ENCODE assay signal across 17 mouse cellular contexts in the genomic region with DNA sequence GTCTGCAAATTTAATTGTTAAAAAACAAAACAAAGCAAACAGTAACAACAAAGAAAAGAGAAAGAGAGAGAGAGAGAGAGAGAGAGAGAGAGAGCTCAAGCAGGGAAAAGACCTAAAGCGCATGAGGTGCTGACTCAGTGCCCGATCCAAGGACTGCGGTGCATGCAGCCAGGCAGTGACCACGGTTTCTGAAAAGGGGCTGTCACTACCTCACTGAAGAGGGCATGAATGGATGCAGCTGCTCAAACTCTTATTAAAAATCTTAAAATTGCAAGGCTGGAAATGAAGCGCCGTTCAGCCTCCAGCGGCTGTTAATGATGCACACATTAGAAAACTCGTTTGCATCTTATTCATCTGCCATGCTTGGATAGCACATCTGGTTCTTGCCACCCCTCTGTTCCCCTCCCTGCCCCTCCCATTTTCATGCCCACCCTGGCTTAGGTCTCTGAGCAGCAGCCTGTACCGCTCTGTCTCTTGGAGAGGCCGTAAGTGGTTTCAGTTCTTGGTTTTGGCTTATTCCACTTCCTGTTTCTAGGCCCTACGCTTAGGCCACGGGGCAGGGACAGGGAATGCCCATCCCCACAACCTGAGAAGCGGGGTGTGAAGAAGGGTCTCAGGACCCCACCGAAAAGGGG. TPM values are rescaled to one million over a fixed set of nuclear protein-coding genes. Genes with fewer than 3 reads are reported as not detected.
DNase-seq lines count a peak whose midpoint lies in the region; ATAC-seq and TF ChIP-seq lines count a peak whose summit lies in the region.
"Had no signal": no experiment of that assay in that cellular context is flagged by ENCODE, and none has a peak within 500 bp of the region (broad histone marks: within the 10 kb centered on the region; RNA-seq: fewer than 3 reads in every experiment).

No protein-coding gene starts in this region.

- H3K4me1 ChIP-seq in spleen, adult 2 months (ENCODE audit: control insufficient read depth, insufficient read depth, insufficient read length) = peaks cover 27% of the 10 kb centered on the region
- no peaks in the 10 kb centered on the region for H3K4me1 ChIP-seq in midbrain, embryonic 15.5 days
- H3K4me1 ChIP-seq: embryonic facial prominence, embryonic 12.5 days; limb, embryonic 12.5 days had no signal

- no peak for TF ChIP-seq POLR2A in spleen, adult 2 months (IDR thresholded peaks at IDR 0.05; ENCODE audit: low read depth, low read length)

- peak; percentile 23 to 35; a peak in 1 of 4 replicates for ATAC-seq in hematopoietic stem cell, adult 5-6 weeks (replicated peaks in 1 of 2; ENCODE audit: insufficient read depth in 1 of 2, low FRiP score in 2 of 2, low TSS enrichment in 1 of 2, low read depth in 1 of 2, poor library complexity in 2 of 2, severe bottlenecking in 2 of 2)
- ATAC-seq in midbrain, embryonic 15.5 days (replicated peaks) = no peak

- peaks cover 40% of the 10 kb centered on the region for H3K36me3 ChIP-seq in spleen, adult 2 months (ENCODE audit: control insufficient read depth, insufficient read depth, low read length)
- peaks cover 29% of the 10 kb centered on the region for H3K36me3 ChIP-seq in splenic B cell, adult 2 months (ENCODE audit: control insufficient read depth, insufficient read depth, low read length, poor library complexity, severe bottlenecking)
- H3K36me3 ChIP-seq in midbrain, embryonic 15.5 days (replicated peaks) = peaks cover 50% of the 10 kb centered on the region

- WGBS in spleen, adult 2 months = 39% methylated on average over 14 of the region's 14 CpGs
- 87% methylated on average over 14 of the region's 14 CpGs for WGBS in midbrain, embryonic 15.5 days

- peak overlapping the region; percentile 42 for H3K27ac ChIP-seq in spleen, adult 2 months (ENCODE audit: insufficient read depth, low read length)
- H3K27ac ChIP-seq in midbrain, embryonic 15.5 days = no peak overlapping the region
- H3K27ac ChIP-seq: embryonic facial prominence, embryonic 12.5 days; heart, embryonic 10.5 days; limb, embryonic 12.5 days had no signal

- TF ChIP-seq CTCF in spleen, adult 2 months (IDR thresholded peaks at IDR 0.05; ENCODE audit: extremely low read depth, insufficient read depth, insufficient read length, insufficient replicate concordance) = no peak

- H3K4me3 ChIP-seq in spleen, adult 2 months (ENCODE audit: extremely low read depth, insufficient read depth, insufficient read length) = no peak overlapping the region
- H3K4me3 ChIP-seq in midbrain, embryonic 15.5 days = no peak overlapping the region
- H3K4me3 ChIP-seq: embryonic facial prominence, embryonic 12.5 days; heart, embryonic 10.5 days; limb, embryonic 12.5 days had no signal

- no peaks in the 10 kb centered on the region for H3K9me3 ChIP-seq in midbrain, embryonic 15.5 days
- H3K9me3 ChIP-seq: embryonic facial prominence, embryonic 12.5 days; heart, embryonic 10.5 days; limb, embryonic 12.5 days had no signal

- DNase-seq in heart, adult 18-20 months = peak; percentile 16 to 51
- no peak for DNase-seq in heart, adult 9 months (ENCODE audit: low spot score in 2 of 2)
- peak; percentile 23 to 44 for DNase-seq in spleen, adult 2 months (ENCODE audit: low read depth in 1 of 2, low spot score in 2 of 2)
- DNase-seq in spleen, postnatal 4 days (ENCODE audit: low spot score in 2 of 2) = no peak
- peak; percentile 82 for DNase-seq in splenic B cell, adult 2 months (ENCODE audit: low read depth, low spot score)
- DNase-seq in cerebellum, postnatal 14 days = no peak
- DNase-seq: thymus, postnatal 25 days had no signal

- H3K4me2 ChIP-seq in midbrain, embryonic 15.5 days = no peak overlapping the region
- H3K4me2 ChIP-seq: embryonic facial prominence, embryonic 12.5 days; limb, embryonic 12.5 days had no signal

- no peak overlapping the region for H3K9ac ChIP-seq in midbrain, embryonic 15.5 days
- H3K9ac ChIP-seq: embryonic facial prominence, embryonic 12.5 days; limb, embryonic 12.5 days had no signal

- H3K27me3 ChIP-seq in spleen, adult 2 months (ENCODE audit: control insufficient read depth, insufficient read depth, low read length) = no peaks in the 10 kb centered on the region
- no peaks in the 10 kb centered on the region for H3K27me3 ChIP-seq in splenic B cell, adult 2 months (ENCODE audit: control insufficient read depth, insufficient read depth, low read length, poor library complexity, severe bottlenecking)
- H3K27me3 ChIP-seq in midbrain, embryonic 15.5 days (replicated peaks) = no peaks in the 10 kb centered on the region
- H3K27me3 ChIP-seq: embryonic facial prominence, embryonic 12.5 days; limb, embryonic 12.5 days had no signal

RNA-seq across cellular contexts. Expression of a gene that starts 5.0 kb away (rescaled TPM):
- total RNA-seq in heart, adult 18-20 months (2021) = not detected
- not detected in 2 replicates for polyA plus RNA-seq in spleen, adult 2 months (2012; rRNA removed)
- total RNA-seq in hematopoietic stem cell, adult 5-6 weeks (2017) = not detected in 2 replicates
- polyA plus RNA-seq in midbrain, embryonic 15.5 days (2015; fragmentation: Nextera tagmentation; extraction: Ambion mirVana) = not detected in 2 replicates
- total RNA-seq: layer of hippocampus, postnatal 36 days; megakaryocyte-erythroid progenitor cell, adult 5-6 weeks had no signal
- polyA plus RNA-seq: embryonic facial prominence, embryonic 12.5 days; heart, embryonic 10.5 days; kidney, embryonic 14.5 days; limb, embryonic 12.5 days; neural tube, embryonic 11.5 days; stomach, embryonic 14.5 days had no signal

RNA-seq across cellular contexts. Expression of a gene that starts 37.7 kb away (rescaled TPM):
- 10 to 100 TPM; 25.7 to 26.3 TPM for total RNA-seq in heart, adult 18-20 months (2021)
- polyA plus RNA-seq in spleen, adult 2 months (2012; rRNA removed) = 36.0 and 40.5 TPM in 2 replicates
- total RNA-seq in hematopoietic stem cell, adult 5-6 weeks (2017) = 60.0 and 90.2 TPM in 2 replicates
- polyA plus RNA-seq in midbrain, embryonic 15.5 days (2015; fragmentation: Nextera tagmentation; extraction: Ambion mirVana) = 88.9 and 92.9 TPM in 2 replicates

RNA-seq across cellular contexts. Expression of a gene that starts 42.1 kb away (rescaled TPM):
- 10 to 100 TPM; 32.3 to 32.9 TPM for total RNA-seq in heart, adult 18-20 months (2021)
- polyA plus RNA-seq in spleen, adult 2 months (2012; rRNA removed) = 120 and 146 TPM in 2 replicates
- 118 and 149 TPM in 2 replicates for total RNA-seq in hematopoietic stem cell, adult 5-6 weeks (2017)
- 138 and 145 TPM in 2 replicates for polyA plus RNA-seq in midbrain, embryonic 15.5 days (2015; fragmentation: Nextera tagmentation; extraction: Ambion mirVana)

Comparison
In these comparisons a context has a peak if more than half of its experiments do, and no peak if none do; other contexts are left out.
1. DNase-seq: peak in heart, adult 18-20 months (2 of 2), spleen, adult 2 months (2 of 2) and splenic B cell, adult 2 months (single experiment); none in heart, adult 9 months (0 of 2), spleen, postnatal 4 days (0 of 2) and cerebellum, postnatal 14 days (0 of 2).